Mouse (Mus musculus) left cerebral cortex, adult 11 months (tissue): ENCODE measurements around the gene Clpb.

ENCODE experiments used
- DNase-seq: peaks from one replicate; pipeline ENCODE4 v3.0.0; 2022; ENCODE audit warnings: low spot score

Gene Clpb

GRCm38 (mm10) chr7:101726980-101727379 is 63.5 kb downstream of the Clpb start:
- no peak for DNase-seq

DNA sequence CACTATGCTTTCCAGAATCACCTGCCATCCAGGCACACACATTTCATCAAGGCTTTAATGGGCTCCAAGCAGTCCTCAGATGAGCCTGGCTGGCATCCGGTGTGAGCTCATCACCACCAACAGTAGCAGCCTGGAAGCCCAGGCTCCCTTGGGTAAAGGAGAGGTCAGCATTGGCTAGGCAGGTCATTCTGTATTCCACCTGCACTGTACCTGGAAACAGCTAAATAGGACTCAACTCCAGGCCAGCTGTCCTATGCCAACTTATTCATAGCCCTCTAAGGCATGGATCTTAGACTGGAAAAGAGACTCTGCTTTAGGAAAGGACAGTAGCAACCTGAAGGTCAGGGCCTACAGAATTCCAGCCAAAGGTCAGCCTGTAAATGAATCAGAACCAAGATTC is 68.7 kb downstream of the Clpb start:
- DNase-seq, result no peak

- no peak for DNase-seq
Measured at GRCm38 (mm10) chr7:101733042-101733441, 69.6 kb downstream of the Clpb start.

GRCm38 (mm10) chr7:101735297-101735696 is 71.9 kb downstream of the Clpb start:
- no peak for DNase-seq

DNA sequence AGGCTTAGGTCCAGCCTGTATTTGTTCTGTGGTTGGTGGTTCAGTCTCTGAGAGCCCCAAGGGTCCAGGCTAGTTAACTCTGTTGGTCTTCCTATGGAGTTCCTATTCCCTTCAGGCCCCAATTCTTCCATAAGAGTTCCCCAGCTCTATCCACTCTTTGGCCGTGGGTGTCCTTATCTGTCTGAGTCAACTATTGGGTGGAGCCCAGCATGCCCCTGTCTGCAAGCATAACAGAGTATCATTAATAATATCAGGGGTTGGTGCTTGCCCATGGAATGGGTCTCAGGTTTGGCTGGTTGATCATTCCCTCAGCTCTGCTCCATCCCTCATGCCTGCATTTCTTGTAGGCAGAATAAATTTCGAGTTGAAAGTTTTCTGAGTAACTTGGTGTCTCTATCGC is 74.3 kb downstream of the Clpb start:
- DNase-seq, result no peak

DNA sequence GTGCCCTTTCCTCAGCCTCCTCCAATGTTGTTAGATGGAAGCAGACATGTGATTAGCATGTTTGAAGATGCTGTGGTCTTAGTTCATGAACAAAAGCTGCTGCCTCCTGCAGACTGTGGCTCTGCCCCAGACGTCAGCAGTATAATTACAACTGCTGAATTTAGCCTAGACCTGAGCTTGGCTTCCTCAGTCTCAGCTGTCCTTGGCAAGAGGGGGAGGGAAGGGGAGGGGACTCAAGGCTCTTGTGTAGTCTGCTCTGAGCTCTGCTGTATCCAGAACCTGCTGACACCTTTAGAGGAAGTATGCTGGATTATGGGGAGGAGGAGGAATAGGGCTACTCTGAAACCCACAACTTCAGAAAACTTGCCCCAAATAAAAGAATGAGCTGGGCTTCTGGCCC is 76.2 kb downstream of the Clpb start:
- DNase-seq, result no peak

DNA sequence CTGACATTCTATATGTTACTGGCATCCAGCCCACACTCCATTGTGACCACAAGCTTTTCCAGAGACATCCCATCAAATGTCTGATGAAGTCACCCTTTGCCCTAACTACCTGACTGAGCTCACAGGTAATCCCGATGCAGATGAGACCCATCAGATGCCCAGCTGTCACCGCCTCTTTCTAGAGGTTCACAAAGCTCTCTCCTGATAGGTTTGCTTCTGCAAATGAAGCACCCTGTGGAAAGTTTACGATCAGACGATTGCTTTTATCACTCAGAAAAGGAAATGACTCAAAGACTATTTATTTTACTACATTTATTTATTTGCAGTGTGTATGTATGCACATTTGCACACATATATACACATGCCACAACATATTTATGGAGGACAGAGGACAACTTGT is 80.1 kb downstream of the Clpb start:
- no peak for DNase-seq

DNA sequence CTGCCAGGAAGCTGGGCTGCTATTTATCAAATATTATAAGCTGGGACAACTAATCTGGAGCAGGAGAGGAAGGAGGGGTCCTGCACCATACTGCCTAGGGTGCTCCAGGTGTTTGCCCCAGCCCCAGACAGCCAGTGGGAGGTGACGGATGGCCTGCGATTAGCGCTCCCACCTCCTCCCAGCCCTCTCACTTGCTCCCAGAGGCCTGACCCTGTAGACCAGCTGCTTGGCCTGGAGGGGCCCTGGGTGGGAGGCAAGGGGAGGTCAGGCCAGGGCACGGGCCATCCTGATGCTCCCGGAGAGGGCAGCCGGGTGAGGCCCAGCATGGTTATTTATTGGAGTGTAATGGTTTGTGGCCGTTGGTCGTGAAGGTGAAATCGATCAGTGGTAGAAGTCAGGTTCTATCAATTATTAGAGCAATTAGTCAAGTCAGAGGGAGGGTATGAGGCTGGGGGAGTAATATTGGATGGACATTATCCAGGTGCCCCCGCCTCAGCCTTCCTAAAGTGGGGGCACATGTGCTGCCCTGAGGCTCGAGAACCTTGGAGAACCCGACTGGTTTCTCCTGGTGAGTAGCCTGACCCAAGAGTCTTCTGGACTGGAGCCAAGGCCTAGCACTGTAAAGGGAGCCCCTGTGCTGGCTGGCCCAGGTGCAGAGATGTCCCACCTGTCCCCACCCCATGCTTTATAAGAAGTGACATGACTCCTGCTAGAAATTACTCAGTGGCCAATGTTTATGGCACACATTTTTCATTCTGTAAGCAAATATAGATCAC is 83.3 kb downstream of the Clpb start:
- no peak for DNase-seq

DNA sequence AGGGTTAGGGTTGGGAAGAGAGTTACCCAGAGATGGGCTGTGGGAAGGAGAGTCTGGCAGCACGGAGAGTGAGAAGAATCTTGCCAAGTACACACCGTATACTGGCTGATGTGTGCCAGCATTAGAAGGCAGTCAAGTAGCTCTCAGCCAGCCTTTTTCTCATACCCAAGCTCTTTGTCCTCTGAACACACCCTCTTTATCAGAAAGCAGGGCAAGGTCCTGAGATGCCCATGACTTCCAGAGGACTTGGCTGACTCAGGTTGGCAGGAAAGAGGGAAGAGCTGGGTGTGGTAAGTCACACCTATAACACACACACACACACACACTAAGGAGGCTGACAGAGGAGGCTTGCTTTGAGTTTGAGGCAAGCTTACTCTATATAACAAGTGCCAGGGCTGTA is 86.8 kb downstream of the Clpb start:
- no peak for DNase-seq

DNA sequence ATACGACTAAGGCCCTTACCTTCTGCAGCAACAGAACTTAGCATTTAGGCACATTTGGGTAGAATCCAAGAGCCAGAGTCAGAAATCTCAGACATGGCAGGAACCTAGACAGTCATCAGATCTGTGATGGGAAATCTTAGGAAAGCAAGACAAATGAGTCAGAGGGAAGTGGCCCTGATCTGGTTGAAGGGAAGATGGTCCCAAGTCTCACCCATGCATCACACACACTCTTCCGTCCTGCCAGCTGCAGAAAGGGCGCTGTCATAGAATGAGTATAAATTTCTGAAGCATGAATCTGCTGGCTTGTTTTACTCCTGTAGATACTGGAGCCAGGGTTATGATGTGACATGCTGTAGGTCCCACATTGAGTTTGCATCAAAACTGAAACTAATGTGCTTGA is 88.9 kb downstream of the Clpb start:
- DNase-seq, result no peak

GRCm38 (mm10) chr7:101753492-101753891 is 90.1 kb downstream of the Clpb start:
- DNase-seq, result no peak

GRCm38 (mm10) chr7:101754416-101754815 is 91.0 kb downstream of the Clpb start:
- DNase-seq, result no peak

DNA sequence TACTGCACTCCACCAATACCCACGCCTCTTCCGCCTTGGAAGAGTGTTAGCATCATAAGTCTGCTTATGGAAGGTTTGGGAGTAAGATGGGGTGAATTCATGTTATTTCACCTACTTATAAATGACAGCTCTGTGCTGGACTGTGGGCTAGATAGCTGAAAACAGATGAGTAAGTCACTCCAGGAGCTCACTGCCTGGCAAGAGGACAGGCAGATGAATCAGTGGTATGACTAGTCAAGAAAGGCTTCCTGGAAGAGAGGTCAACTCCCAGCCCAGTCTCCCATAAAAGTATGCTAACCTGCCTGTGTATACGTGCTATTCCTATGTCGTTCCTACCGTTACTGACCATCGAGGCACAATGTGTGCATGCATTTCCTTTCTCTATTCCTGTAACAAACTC is 91.9 kb downstream of the Clpb start:
- DNase-seq, result no peak

- no peak for DNase-seq
Measured at GRCm38 (mm10) chr7:101761899-101762780, 98.7 kb downstream of the Clpb start.

GRCm38 (mm10) chr7:101767335-101767907 is 104.0 kb downstream of the Clpb start:
- no peak for DNase-seq

- DNase-seq, result peak; percentile 34
Measured at GRCm38 (mm10) chr7:101770051-101770450, 106.6 kb downstream of the Clpb start.

DNA sequence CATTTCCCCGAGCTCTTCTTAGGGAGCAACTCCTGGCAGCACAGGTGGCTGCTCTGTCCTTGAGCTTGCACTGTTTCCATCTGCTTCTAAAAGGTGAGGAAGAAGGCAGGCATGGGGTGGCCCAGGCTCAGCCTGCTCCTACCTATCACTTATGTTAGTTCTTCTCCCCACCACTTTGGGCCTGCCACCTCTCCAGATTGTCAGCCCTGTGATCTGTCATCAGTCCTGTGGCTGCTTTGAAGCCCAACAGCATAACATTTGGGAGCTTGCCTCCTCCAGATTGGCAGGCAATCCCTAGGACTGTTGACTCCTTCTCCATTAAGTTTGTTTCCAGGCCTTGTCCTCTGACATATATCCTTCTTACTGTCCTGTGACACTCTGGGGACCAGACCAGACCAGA is 108.2 kb downstream of the Clpb start:
- no peak for DNase-seq

DNA sequence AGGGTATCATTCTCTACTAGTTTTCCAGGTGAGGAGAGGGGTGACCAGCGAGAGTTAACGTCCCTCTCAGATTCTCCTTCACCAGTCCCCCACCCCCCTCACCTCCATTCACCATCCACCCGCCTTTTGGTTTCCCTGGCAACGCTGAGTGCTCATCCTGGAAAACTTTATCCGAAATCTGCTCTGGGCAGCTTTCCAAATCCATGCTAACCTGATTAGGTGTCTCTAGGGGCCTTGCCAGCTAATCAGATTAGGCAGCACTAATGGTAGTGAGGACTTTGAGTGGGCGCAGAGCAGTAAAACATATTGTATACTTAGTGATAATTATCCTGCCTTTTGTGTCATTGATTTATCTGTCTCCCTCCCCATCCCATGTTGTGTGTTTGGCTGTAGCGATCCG is 109.3 kb downstream of the Clpb start:
- peak; percentile 32 for DNase-seq

- no peak for DNase-seq
Measured at GRCm38 (mm10) chr7:101777053-101777452, 113.6 kb downstream of the Clpb start.

GRCm38 (mm10) chr7:101817861-101818401 is 154.5 kb downstream of the Clpb start, which contains the start of gene Phox2a:
TSS of gene Phox2a (plus strand) at chr7:101818313.
- no peak for DNase-seq

GRCm38 (mm10) chr7:101820295-101821030 is 157.0 kb downstream of the Clpb start:
- no peak for DNase-seq
